Mouse (Mus musculus): ENCODE results near the gene Kif26a.

GRCm38 (mm10) chr12:112109701-112110100, 36.3 kb upstream of the Kif26a start:
- TF ChIP-seq POLR2A (IDR thresholded peaks at IDR 0.05; ENCODE audit: insufficient read depth, low read depth, low read length) (no peak), CTCF (IDR thresholded peaks at IDR 0.05; ENCODE audit: insufficient read depth, low read depth, low read length) (no peak)

Measured in olfactory bulb, adult 2 months (tissue).